Mouse (Mus musculus) left cerebral cortex, adult 2 months (tissue): ENCODE data around the gene Cfap161. TPM values are rescaled to one million over a fixed set of nuclear protein-coding genes. Genes with fewer than 3 reads are reported as not detected.

Experiments used
- DNase-seq, 2 experiments: peaks; one replicate each; pipeline ENCODE4 v3.0.0; 2021 to 2022; ENCODE audit warnings: low spot score in 2 of 2, mixed read lengths in 1 of 2; ENCODE audit errors: extremely low spot score in 1 of 2
- H3K27ac ChIP-seq: fragments of 200-600 bp; 2 replicates; pipeline ENCODE4 v1.8.1; 2022
- H3K4me3 ChIP-seq: fragments of 200-600 bp; 2 replicates; pipeline ENCODE4 v1.8.1; 2022
- CTCF ChIP-seq: fragments of 200-600 bp; IDR thresholded peaks from 2 replicates; pipeline ENCODE4 v1.8.1; 2022; ENCODE audit warnings: antibody characterized with exemption, mild to moderate bottlenecking, moderate library complexity
- intact Hi-C: fragments of 180-260 bp; cut with DNase I; formaldehyde crosslinking; loops from one replicate; pipeline ENCODE4 v1.15.1; 2025
- total RNA-seq, 2 experiments: library from RNA; stranded (reverse); gene quantifications; 2 replicates each; pipeline ENCODE4 v1.2.3; 2021

Cfap161 gene
- total RNA-seq, 2 experiments from 2014 or later = 0.94 TPM; not detected in 1

GRCm38 (mm10) chr7:83736341-83737115 lies 58.2 kb downstream of the Cfap161 start:
- TF ChIP-seq CTCF = no peak
- no peak for DNase-seq
- intact Hi-C loops = no loop called here
- no peak overlapping the region for H3K4me3 ChIP-seq
- no peak overlapping the region for H3K27ac ChIP-seq

GRCm38 (mm10) chr7:83735108-83735781 lies 59.4 kb downstream of the Cfap161 start:
- H3K27ac ChIP-seq = no peak overlapping the region
- H3K4me3 ChIP-seq = no peak overlapping the region
- intact Hi-C loops = no loop called here
- TF ChIP-seq CTCF = no peak
- no peak for DNase-seq

- no peak overlapping the region for H3K27ac ChIP-seq
- no peak for DNase-seq
These were observed 60.0 kb downstream of the Cfap161 start for GRCm38 (mm10) chr7:83734671-83735082.

GRCm38 (mm10) chr7:83734246-83734645 lies 60.4 kb downstream of the Cfap161 start:
- Histone ChIP-seq H3K27ac (no peak overlapping the region), H3K4me3 (no peak overlapping the region)
- no peak for DNase-seq
- intact Hi-C loops = no loop called here
- no peak for TF ChIP-seq CTCF

More at GRCm38 (mm10) chr7:83734671-83735082, 60.0 kb downstream of the Cfap161 start:
- intact Hi-C loops = no loop called here
- no peak for TF ChIP-seq CTCF
- no peak overlapping the region for H3K4me3 ChIP-seq

GRCm38 (mm10) chr7:83732781-83733180 lies 61.9 kb downstream of the Cfap161 start:
- DNase-seq = no peak
- intact Hi-C loops = no loop called here
- no peak for TF ChIP-seq CTCF
- H3K4me3 ChIP-seq = no peak overlapping the region
- no peak overlapping the region for H3K27ac ChIP-seq

GRCm38 (mm10) chr7:83731961-83732666 lies 62.6 kb downstream of the Cfap161 start:
- no peak overlapping the region for H3K4me3 ChIP-seq
- intact Hi-C loops = no loop called here
- no peak for DNase-seq
- TF ChIP-seq CTCF = no peak
- H3K27ac ChIP-seq = no peak overlapping the region

- intact Hi-C loops = no loop called here
These were observed 63.4 kb downstream of the Cfap161 start for GRCm38 (mm10) chr7:83731297-83731696.

GRCm38 (mm10) chr7:83726936-83727632 lies 67.6 kb downstream of the Cfap161 start:
- DNase-seq = no peak
- no peak overlapping the region for H3K4me3 ChIP-seq
- TF ChIP-seq CTCF = no peak
- no peak overlapping the region for H3K27ac ChIP-seq
- intact Hi-C loops = no loop called here

More at GRCm38 (mm10) chr7:83731297-83731696, 63.4 kb downstream of the Cfap161 start:
- TF ChIP-seq CTCF = no peak
- DNase-seq = no peak
- Histone ChIP-seq H3K27ac (no peak overlapping the region), H3K4me3 (no peak overlapping the region)

- intact Hi-C loops = no loop called here
- H3K27ac ChIP-seq = no peak overlapping the region
- no peak for DNase-seq
- TF ChIP-seq CTCF = no peak
- no peak overlapping the region for H3K4me3 ChIP-seq
These were observed 68.9 kb downstream of the Cfap161 start for GRCm38 (mm10) chr7:83725801-83726200.

- DNase-seq = no peak
- no peak overlapping the region for H3K27ac ChIP-seq
- H3K4me3 ChIP-seq = no peak overlapping the region
- intact Hi-C loops = no loop called here
- TF ChIP-seq CTCF = no peak
These were observed 70.1 kb downstream of the Cfap161 start for GRCm38 (mm10) chr7:83724541-83724940.

Other genes starting within 250 kb of the Cfap161 start
- under 1 TPM; 0.29 to 0.40 TPM for gene Tmc3, start 210.0 kb downstream of the Cfap161 start, total RNA-seq
- 1 to 10 TPM; 6.8 to 7.4 TPM for gene Stard5, start 162.9 kb downstream of the Cfap161 start, total RNA-seq
- 1 to 10 TPM; 2.2 to 2.4 TPM for gene Il16, start 49.2 kb downstream of the Cfap161 start, total RNA-seq
- gene Tlnrd1, start 89.4 kb upstream of the Cfap161 start, total RNA-seq = 10 to 100 TPM; 22.8 to 26.9 TPM
- gene Mesd, start 89.6 kb upstream of the Cfap161 start, total RNA-seq = 10 to 100 TPM; 53.5 to 60.4 TPM